Mouse (Mus musculus): ENCODE measurements around the gene Tmem50a. TPM values are rescaled to one million over a fixed set of nuclear protein-coding genes. Genes with fewer than 3 reads are reported as not detected.

Gene Tmem50a
- total and polyA plus RNA-seq, 2 experiments from 2014 or later: 165 to 248 TPM

DNA sequence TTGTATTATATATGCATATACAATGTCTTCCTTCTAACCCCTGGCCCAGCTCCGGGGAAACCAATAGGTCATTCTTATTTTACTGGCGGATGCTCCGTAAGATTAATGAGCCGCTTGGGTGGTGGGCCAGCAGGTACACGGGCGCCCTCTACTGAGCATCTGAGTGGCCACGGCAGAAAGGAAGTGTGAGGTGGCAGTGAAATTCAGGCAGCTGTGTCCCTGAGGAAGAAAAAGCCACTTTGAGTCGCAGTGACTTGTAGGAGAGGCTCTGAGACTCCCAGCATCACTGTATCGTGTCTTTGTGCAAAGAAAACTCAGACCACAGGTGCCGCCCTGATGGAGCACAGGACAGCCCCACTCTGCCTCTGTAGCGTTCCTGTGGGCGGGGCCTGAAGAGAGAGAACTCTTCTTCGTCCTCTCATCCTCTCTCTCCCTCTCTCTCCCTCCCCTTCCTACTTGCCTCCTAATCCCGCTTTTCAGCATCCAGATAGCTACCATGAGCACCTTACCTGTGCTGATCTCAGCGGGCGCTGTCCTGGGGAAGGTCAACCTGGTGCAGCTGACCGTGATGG, 35.3 kb downstream of the Tmem50a start:
- TF ChIP-seq CTCF (IDR thresholded peaks at IDR 0.05; ENCODE audit: low read depth): peak; percentile 80
- ATAC-seq: 0 out of 2 replicates have a peak, but pooled peaks have one; percentile 43
- 0 out of 2 replicates have a peak overlapping the region, but pooled peaks have one; percentile 14 for H3K9ac ChIP-seq
- 2% methylated on average over 17 of the region's 17 CpGs for WGBS
- no peaks in the 10 kb centered on the region for H3K4me1 ChIP-seq (ENCODE audit: insufficient read depth)
- H3K9me3 ChIP-seq (ENCODE audit: low read length): no peaks in the 10 kb centered on the region
- DNase-seq: peak; percentile 75
- peak overlapping the region; percentile 24 for H3K4me3 ChIP-seq (ENCODE audit: low read depth, low read length)
- no peak overlapping the region for H3K27ac ChIP-seq (ENCODE audit: low read depth, low read length)
- no peaks in the 10 kb centered on the region for H3K27me3 ChIP-seq (ENCODE audit: insufficient read depth, low read length)
- H3K36me3 ChIP-seq (ENCODE audit: insufficient read depth): no peaks in the 10 kb centered on the region
- peak overlapping the region; percentile 60 for H3K4me2 ChIP-seq (ENCODE audit: low read depth)

DNA sequence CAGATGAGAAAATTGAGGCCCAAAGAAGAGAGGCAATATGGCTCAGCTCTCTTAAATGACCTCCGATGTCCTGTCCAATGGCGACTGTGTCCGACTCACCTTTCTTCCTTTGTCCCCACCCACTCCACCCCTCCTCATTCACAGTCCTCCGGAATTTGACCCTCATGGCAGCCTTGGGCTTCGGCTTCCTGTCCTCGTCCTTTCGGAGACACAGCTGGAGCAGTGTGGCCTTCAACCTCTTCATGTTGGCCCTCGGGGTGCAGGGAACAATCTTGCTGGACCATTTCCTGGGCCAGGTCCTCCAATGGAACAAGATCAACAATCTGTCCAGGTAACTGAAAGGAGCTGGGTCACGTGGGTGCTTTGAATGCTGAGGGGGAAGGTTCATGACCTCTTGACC, 38.7 kb downstream of the Tmem50a start:
- DNase-seq (no peak), ATAC-seq (no peak)
- Histone ChIP-seq H3K4me1 (ENCODE audit: insufficient read depth) (no peaks in the 10 kb centered on the region), H3K4me2 (ENCODE audit: low read depth) (no peak overlapping the region), H3K4me3 (ENCODE audit: low read depth, low read length) (no peak overlapping the region), H3K27ac (ENCODE audit: low read depth, low read length) (no peak overlapping the region), H3K9ac (no peak overlapping the region), H3K36me3 (ENCODE audit: insufficient read depth) (no peaks in the 10 kb centered on the region), H3K27me3 (ENCODE audit: insufficient read depth, low read length) (no peaks in the 10 kb centered on the region), H3K9me3 (ENCODE audit: low read length) (no peaks in the 10 kb centered on the region)
- WGBS: 88% methylated on average over 9 of the region's 9 CpGs
- no peak for TF ChIP-seq CTCF (IDR thresholded peaks at IDR 0.05; ENCODE audit: low read depth)

DNA sequence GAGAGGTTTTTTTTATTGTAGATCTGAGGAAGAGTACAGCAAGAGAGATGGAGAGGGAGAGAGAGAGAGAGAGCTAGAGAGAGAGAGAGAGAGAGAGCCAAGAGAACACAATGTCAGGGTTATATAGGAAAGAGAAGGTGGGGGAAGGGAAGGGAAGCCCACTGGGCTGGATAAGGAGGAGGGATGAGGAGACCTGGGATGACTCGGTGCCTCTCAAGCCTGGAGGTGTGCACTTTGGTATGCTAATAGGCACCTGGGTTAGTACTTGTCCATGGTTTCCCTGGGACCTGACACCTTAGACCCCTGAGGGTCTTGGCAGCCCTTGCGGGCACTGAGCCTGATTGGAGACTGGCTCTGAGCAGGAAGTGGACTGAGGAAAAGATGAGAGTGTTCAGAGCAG, 42.9 kb downstream of the Tmem50a start:
- no peak overlapping the region for H3K4me3 ChIP-seq (ENCODE audit: low read depth, low read length)
- no peaks in the 10 kb centered on the region for H3K4me1 ChIP-seq (ENCODE audit: insufficient read depth)
- 44% methylated on average over 2 of the region's 2 CpGs for WGBS
- no peak overlapping the region for H3K9ac ChIP-seq
- H3K9me3 ChIP-seq (ENCODE audit: low read length): no peaks in the 10 kb centered on the region
- H3K4me2 ChIP-seq (ENCODE audit: low read depth): no peak overlapping the region
- ATAC-seq: no peak
- DNase-seq: no peak
- peaks cover 12% of the 10 kb centered on the region for H3K27me3 ChIP-seq (ENCODE audit: insufficient read depth, low read length)
- TF ChIP-seq CTCF (IDR thresholded peaks at IDR 0.05; ENCODE audit: low read depth): no peak
- H3K36me3 ChIP-seq (ENCODE audit: insufficient read depth): no peaks in the 10 kb centered on the region
- no peak overlapping the region for H3K27ac ChIP-seq (ENCODE audit: low read depth, low read length)

DNA sequence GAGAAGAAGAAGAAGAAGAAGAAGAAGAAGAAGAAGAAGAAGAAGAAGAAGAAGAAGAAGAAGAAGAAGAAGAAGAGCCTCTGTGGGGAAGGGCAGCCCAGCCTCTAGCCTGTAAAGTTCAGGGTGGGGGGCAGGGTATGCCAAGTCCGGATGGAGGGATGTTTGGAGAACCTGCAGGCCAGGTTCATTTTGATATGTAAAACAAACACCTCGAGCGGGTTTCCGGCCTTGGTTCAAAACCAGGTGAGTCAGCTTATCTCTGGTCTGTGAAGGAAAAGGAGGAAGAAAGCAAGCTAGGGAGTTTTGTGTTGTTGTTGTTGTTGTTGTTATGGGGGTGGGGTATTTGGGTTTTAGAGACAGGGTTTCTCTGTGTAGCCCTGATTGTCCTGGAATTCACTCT, 43.3 kb downstream of the Tmem50a start:
- no peak overlapping the region for H3K27ac ChIP-seq (ENCODE audit: low read depth, low read length)
- H3K4me2 ChIP-seq (ENCODE audit: low read depth): no peak overlapping the region
- no peak overlapping the region for H3K9ac ChIP-seq
- H3K4me1 ChIP-seq (ENCODE audit: insufficient read depth): no peaks in the 10 kb centered on the region
- no peak for DNase-seq
- H3K4me3 ChIP-seq (ENCODE audit: low read depth, low read length): no peak overlapping the region
- H3K9me3 ChIP-seq (ENCODE audit: low read length): no peaks in the 10 kb centered on the region
- ATAC-seq: no peak
- 55% methylated on average over 4 of the region's 4 CpGs for WGBS
- H3K36me3 ChIP-seq (ENCODE audit: insufficient read depth): no peaks in the 10 kb centered on the region
- TF ChIP-seq CTCF (IDR thresholded peaks at IDR 0.05; ENCODE audit: low read depth): no peak
- H3K27me3 ChIP-seq (ENCODE audit: insufficient read depth, low read length): peaks cover 12% of the 10 kb centered on the region

DNA sequence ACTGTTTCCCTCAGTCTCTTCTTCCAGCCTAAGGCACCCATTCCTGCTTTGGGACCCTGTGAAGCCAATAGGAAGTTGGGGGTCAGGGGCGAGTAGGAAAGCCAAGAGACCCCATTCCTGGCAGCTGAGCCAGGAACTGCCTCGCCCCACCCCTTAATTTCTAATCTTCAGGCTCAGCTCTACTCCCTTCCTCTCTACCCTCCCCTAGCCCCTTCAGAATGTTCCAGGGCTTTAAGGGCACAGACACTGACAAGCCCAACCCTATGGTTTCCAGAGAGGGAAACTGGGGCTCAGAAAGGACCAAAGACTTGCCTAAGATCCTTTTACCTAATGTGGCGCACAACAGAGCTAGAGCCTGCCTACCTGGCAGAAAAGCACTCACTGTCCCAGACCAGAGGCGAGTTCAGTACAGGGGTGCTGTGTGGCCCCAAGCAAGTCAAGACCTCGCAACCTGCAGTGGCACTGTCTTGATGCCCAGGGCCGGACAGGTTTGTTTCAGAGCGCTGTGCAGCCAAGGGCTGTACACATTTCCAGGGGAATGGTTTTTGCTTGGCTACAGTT, 44.9 kb downstream of the Tmem50a start:
- 43% methylated on average over 7 of the region's 7 CpGs for WGBS
- no peak for TF ChIP-seq CTCF (IDR thresholded peaks at IDR 0.05; ENCODE audit: low read depth)

DNA sequence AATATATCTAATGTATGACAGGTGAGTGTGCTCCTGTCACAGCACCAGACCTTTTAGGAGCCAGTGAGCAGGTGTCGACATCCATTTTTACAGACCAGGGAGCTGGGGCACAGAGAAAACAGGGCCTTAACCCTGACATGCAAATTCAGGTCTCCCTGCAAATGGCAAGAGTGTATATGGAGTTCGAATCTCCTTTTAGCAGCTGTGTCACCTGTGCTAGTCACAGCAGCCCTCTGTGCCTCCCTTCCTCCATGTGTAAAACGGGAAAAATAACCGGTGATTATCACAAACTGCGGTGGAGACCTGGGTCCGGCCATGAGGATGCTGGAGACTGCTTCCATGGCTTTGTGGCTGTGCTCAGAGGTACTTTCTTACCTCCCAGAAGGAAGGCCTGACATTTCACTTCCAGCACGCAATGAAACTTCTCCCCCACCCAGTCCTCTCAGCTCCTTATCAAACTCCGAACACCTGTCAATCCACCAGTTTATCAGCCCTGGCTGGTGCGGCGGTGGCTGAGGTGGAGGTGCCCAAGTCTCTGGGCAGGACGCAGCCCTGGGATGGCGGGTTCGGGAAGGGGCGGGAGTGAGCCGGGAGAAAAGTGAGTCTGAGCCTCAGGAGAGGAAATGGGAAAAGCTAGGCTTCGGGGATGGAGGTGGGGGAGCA, 45.6 kb downstream of the Tmem50a start:
- no peak overlapping the region for H3K4me3 ChIP-seq (ENCODE audit: low read depth, low read length)
- no peak for TF ChIP-seq CTCF (IDR thresholded peaks at IDR 0.05; ENCODE audit: low read depth)
- no peak overlapping the region for H3K4me2 ChIP-seq (ENCODE audit: low read depth)
- H3K36me3 ChIP-seq (ENCODE audit: insufficient read depth): no peaks in the 10 kb centered on the region
- peaks cover 12% of the 10 kb centered on the region for H3K27me3 ChIP-seq (ENCODE audit: insufficient read depth, low read length)
- WGBS: 16% methylated on average over 16 of the region's 16 CpGs
- ATAC-seq: no peak
- no peaks in the 10 kb centered on the region for H3K9me3 ChIP-seq (ENCODE audit: low read length)
- H3K4me1 ChIP-seq (ENCODE audit: insufficient read depth): no peaks in the 10 kb centered on the region
- H3K9ac ChIP-seq: no peak overlapping the region
- no peak for DNase-seq
- H3K27ac ChIP-seq (ENCODE audit: low read depth, low read length): no peak overlapping the region

More for the DNA sequence above, 44.9 kb downstream of the Tmem50a start:
- Histone ChIP-seq H3K9ac (no peak overlapping the region), H3K27me3 (ENCODE audit: insufficient read depth, low read length) (peaks cover 12% of the 10 kb centered on the region), H3K4me1 (ENCODE audit: insufficient read depth) (no peaks in the 10 kb centered on the region), H3K4me3 (ENCODE audit: low read depth, low read length) (no peak overlapping the region), H3K9me3 (ENCODE audit: low read length) (no peaks in the 10 kb centered on the region), H3K36me3 (ENCODE audit: insufficient read depth) (no peaks in the 10 kb centered on the region), H3K27ac (ENCODE audit: low read depth, low read length) (no peak overlapping the region), H3K4me2 (ENCODE audit: low read depth) (no peak overlapping the region)
- ATAC-seq (no peak), DNase-seq (no peak)

DNA sequence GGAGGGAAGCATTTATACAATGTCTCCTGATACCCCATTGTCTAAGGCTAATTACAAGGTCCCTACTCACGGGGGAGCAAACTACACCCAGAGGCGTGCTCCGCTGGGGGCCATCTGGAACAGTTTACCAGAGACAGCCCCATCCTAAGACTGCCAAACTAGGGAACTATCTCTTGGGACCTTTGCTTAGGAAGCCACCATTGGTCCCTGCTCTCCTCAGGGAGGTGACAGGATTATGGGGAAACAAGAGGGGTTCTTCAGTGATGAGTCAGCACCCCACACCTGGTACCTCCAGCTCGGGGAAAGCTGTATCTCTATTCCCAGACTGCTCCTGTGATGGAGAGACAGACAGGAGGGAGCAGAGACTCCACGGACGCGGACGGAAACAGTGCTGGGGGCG, 46.3 kb downstream of the Tmem50a start:
- WGBS: 26% methylated on average over 9 of the region's 9 CpGs
- DNase-seq (no peak), ATAC-seq (no peak)
- no peak overlapping the region for H3K27ac ChIP-seq (ENCODE audit: low read depth, low read length)
- no peak overlapping the region for H3K4me2 ChIP-seq (ENCODE audit: low read depth)
- H3K9ac ChIP-seq: no peak overlapping the region
- no peaks in the 10 kb centered on the region for H3K36me3 ChIP-seq (ENCODE audit: insufficient read depth)
- H3K9me3 ChIP-seq (ENCODE audit: low read length): no peaks in the 10 kb centered on the region
- no peaks in the 10 kb centered on the region for H3K4me1 ChIP-seq (ENCODE audit: insufficient read depth)
- peaks cover 12% of the 10 kb centered on the region for H3K27me3 ChIP-seq (ENCODE audit: insufficient read depth, low read length)
- TF ChIP-seq CTCF (IDR thresholded peaks at IDR 0.05; ENCODE audit: low read depth): no peak
- no peak overlapping the region for H3K4me3 ChIP-seq (ENCODE audit: low read depth, low read length)

All from forebrain, postnatal 0 days (tissue).